Mouse (Mus musculus) central nervous system, embryonic 18 days (tissue): ENCODE measurements around the gene Rad50. TPM values are rescaled to one million over a fixed set of nuclear protein-coding genes. Genes with fewer than 3 reads are reported as not detected.

ENCODE experiments used
- polyA plus RNA-seq: library from polyadenylated mRNA; depleted of rRNA; stranded (reverse); fragments of >200 nt; gene quantifications from 2 replicates; pipeline ENCODE4 v1.2.3, GENCODE M21; 2012; rRNA removed

Gene Rad50
- polyA plus RNA-seq: 4.9 and 5.6 TPM in 2 replicates

GRCm38 (mm10) chr11:53706934-53707717 is at the start of gene Rad50:
Gene Rad50 (minus strand): TSS chr11:53707319.

GRCm38 (mm10) chr11:53720715-53721114 is 13.6 kb upstream of the Rad50 start, which contains the start of gene Il5:
Gene Il5 (plus strand): TSS chr11:53720794.

GRCm38 (mm10) chr11:53634556-53634955 is 72.6 kb downstream of the Rad50 start, which contains the start of gene Il13:
Gene Il13 (minus strand): TSS chr11:53634702.

GRCm38 (mm10) chr11:53618619-53619198 is 88.4 kb downstream of the Rad50 start, which contains the start of gene Il4:
Gene Il4 (minus strand): TSS chr11:53618669.

Other genes with a start within 250 kb of the Rad50 start
- gene Gm9837, start 236.8 kb downstream of the Rad50 start, polyA plus RNA-seq: not detected in 2 replicates
- 0.09 TPM in 1 of 2 replicates, not detected in the other for gene Gm9945, start 227.2 kb downstream of the Rad50 start, polyA plus RNA-seq
- gene Sowaha, start 227.0 kb downstream of the Rad50 start, polyA plus RNA-seq: 4.9 and 5.9 TPM in 2 replicates
- gene Sept8, start 188.1 kb downstream of the Rad50 start, polyA plus RNA-seq: 45.7 and 48.1 TPM in 2 replicates
- 126 and 129 TPM in 2 replicates for gene Kif3a, start 139.9 kb downstream of the Rad50 start, polyA plus RNA-seq
- 0.19 TPM in 1 of 2 replicates, not detected in the other for gene Il4, start 88.7 kb downstream of the Rad50 start, polyA plus RNA-seq
- not detected in 2 replicates for gene Il13, start 72.6 kb downstream of the Rad50 start, polyA plus RNA-seq
- 0.07 and 0.17 TPM in 2 replicates for gene Il5, start 13.5 kb upstream of the Rad50 start, polyA plus RNA-seq
- 4.0 and 4.7 TPM in 2 replicates for gene Irf1, start 62.7 kb upstream of the Rad50 start, polyA plus RNA-seq
- gene Gm17334, start 65.9 kb upstream of the Rad50 start, polyA plus RNA-seq: 0.18 and 0.31 TPM in 2 replicates
- 0.26 and 0.76 TPM in 2 replicates for gene Gm12216, start 151.9 kb upstream of the Rad50 start, polyA plus RNA-seq
- 17.6 and 19.4 TPM in 2 replicates for gene Slc22a5, start 184.3 kb upstream of the Rad50 start, polyA plus RNA-seq